24 mouse cellular contexts compared by ENCODE assay signal in the genomic region with DNA sequence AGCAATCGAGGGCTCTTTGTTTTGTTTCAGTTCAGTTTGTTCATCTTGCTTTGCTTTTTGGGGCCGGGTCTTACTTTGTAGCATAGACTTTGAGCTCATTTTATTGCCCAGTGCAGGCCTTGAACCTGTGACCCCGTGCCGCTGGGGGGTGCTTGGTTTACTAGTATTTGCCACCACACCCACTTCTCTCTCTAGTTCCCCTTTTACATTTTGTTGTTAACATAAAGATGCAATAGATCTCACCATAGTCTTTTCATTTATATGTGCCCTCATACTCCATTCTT. TPM values are rescaled to one million over a fixed set of nuclear protein-coding genes. Genes with fewer than 3 reads are reported as not detected.
DNase-seq lines count a peak whose midpoint lies in the region; ATAC-seq and TF ChIP-seq lines count a peak whose summit lies in the region.
"Had no signal": no experiment of that assay in that cellular context is flagged by ENCODE, and none has a peak within 500 bp of the region (broad histone marks: within the 10 kb centered on the region; RNA-seq: fewer than 3 reads in every experiment).

No protein-coding gene starts in this region.

- H3K9ac ChIP-seq in midbrain, embryonic 11.5 days (ENCODE audit: low read length), result no peak overlapping the region
- H3K9ac ChIP-seq in midbrain, postnatal 0 days (replicated peaks; ENCODE audit: low read length, poor library complexity, severe bottlenecking), result no peak overlapping the region
- H3K9ac ChIP-seq in heart, postnatal 0 days (replicated peaks; ENCODE audit: low read depth, low read length), result no peak overlapping the region
- H3K9ac ChIP-seq: embryonic facial prominence, embryonic 12.5 days; forebrain, embryonic 13.5 days; hindbrain, embryonic 12.5 days; liver, postnatal 0 days; neural tube, embryonic 15.5 days had no signal

- no peaks in the 10 kb centered on the region for H3K27me3 ChIP-seq in heart, embryonic 10.5 days (ENCODE audit: insufficient read depth, poor library complexity, severe bottlenecking)
- no peaks in the 10 kb centered on the region for H3K27me3 ChIP-seq in midbrain, embryonic 11.5 days (ENCODE audit: control insufficient read depth, insufficient read depth, low read length)
- no peaks in the 10 kb centered on the region for H3K27me3 ChIP-seq in midbrain, postnatal 0 days (ENCODE audit: insufficient read depth, low read length)
- H3K27me3 ChIP-seq in heart, postnatal 0 days (ENCODE audit: control insufficient read depth, insufficient read depth, low read length), result no peaks in the 10 kb centered on the region
- H3K27me3 ChIP-seq: embryonic facial prominence, embryonic 12.5 days; forebrain, embryonic 13.5 days; hindbrain, embryonic 12.5 days; neural tube, embryonic 15.5 days had no signal

- peaks cover 16% of the 10 kb centered on the region; the same call in 1 of the 2 replicates for H3K4me1 ChIP-seq in heart, embryonic 10.5 days
- H3K4me1 ChIP-seq in midbrain, embryonic 11.5 days (ENCODE audit: control insufficient read depth, insufficient read depth, low read length), result peaks cover 6% of the 10 kb centered on the region; the same call in 1 of the 2 replicates
- H3K4me1 ChIP-seq in midbrain, postnatal 0 days (ENCODE audit: insufficient read depth, low read length), result no peaks in the 10 kb centered on the region
- 0 out of 2 replicates have a peak, but pooled peaks cover 4% of the 10 kb centered on the region for H3K4me1 ChIP-seq in heart, postnatal 0 days (ENCODE audit: control insufficient read depth, insufficient read depth)

- ATAC-seq in midbrain, embryonic 11.5 days (ENCODE audit: low FRiP score), result no peak
- no peak for ATAC-seq in midbrain, postnatal 0 days (ENCODE audit: low FRiP score)
- ATAC-seq in heart, postnatal 0 days (ENCODE audit: insufficient read depth, low read depth), result no peak
- ATAC-seq: forebrain, embryonic 13.5 days; liver, postnatal 0 days; midbrain, embryonic 16.5 days had no signal

- H3K36me3 ChIP-seq in heart, embryonic 10.5 days, result no peaks in the 10 kb centered on the region
- H3K36me3 ChIP-seq in midbrain, embryonic 11.5 days (ENCODE audit: control insufficient read depth, insufficient read depth, low read length), result no peaks in the 10 kb centered on the region
- no peaks in the 10 kb centered on the region for H3K36me3 ChIP-seq in midbrain, postnatal 0 days (ENCODE audit: insufficient read depth, low read length)
- H3K36me3 ChIP-seq in heart, postnatal 0 days (replicated peaks; ENCODE audit: control insufficient read depth, insufficient read depth, low read length), result no peaks in the 10 kb centered on the region
- H3K36me3 ChIP-seq: embryonic facial prominence, embryonic 12.5 days; G1E; hindbrain, embryonic 12.5 days; neural tube, embryonic 15.5 days had no signal

- 68% methylated on average over 4 of the region's 4 CpGs for WGBS in heart, embryonic 10.5 days
- 78% methylated on average over 4 of the region's 4 CpGs for WGBS in midbrain, embryonic 11.5 days
- 85% methylated on average over 4 of the region's 4 CpGs for WGBS in midbrain, postnatal 0 days
- WGBS in heart, postnatal 0 days, result 56% methylated on average over 4 of the region's 4 CpGs

- no peak for TF ChIP-seq CTCF in midbrain, postnatal 0 days (IDR thresholded peaks at IDR 0.05)
- TF ChIP-seq CTCF in heart, postnatal 0 days (IDR thresholded peaks at IDR 0.05; ENCODE audit: low read depth), result no peak

- no peak for TF ChIP-seq EP300 in heart, postnatal 0 days (IDR thresholded peaks at IDR 0.05; ENCODE audit: low read depth)

- H3K9me3 ChIP-seq in heart, embryonic 10.5 days, result no peaks in the 10 kb centered on the region
- H3K9me3 ChIP-seq in midbrain, embryonic 11.5 days (ENCODE audit: control insufficient read depth, low read length), result no peaks in the 10 kb centered on the region
- H3K9me3 ChIP-seq in midbrain, postnatal 0 days (ENCODE audit: low read length), result no peaks in the 10 kb centered on the region
- no peaks in the 10 kb centered on the region for H3K9me3 ChIP-seq in heart, postnatal 0 days (replicated peaks; ENCODE audit: control insufficient read depth, low read length)
- H3K9me3 ChIP-seq: embryonic facial prominence, embryonic 12.5 days; forebrain, embryonic 13.5 days; G1E; hindbrain, embryonic 12.5 days; neural tube, embryonic 15.5 days had no signal

- DNase-seq in heart, embryonic 10.5 days (ENCODE audit: low spot score), result peak; percentile 70
- no peak for DNase-seq in heart, adult 18-20 months
- peak; percentile 76 for DNase-seq in midbrain, embryonic 11.5 days (ENCODE audit: low spot score, missing footprints)
- DNase-seq in midbrain, postnatal 0 days (ENCODE audit: low spot score), result no peak
- DNase-seq in heart, postnatal 0 days (ENCODE audit: low spot score), result no peak
- DNase-seq in embryo, embryonic 10.5 days (ENCODE audit: low spot score), result no peak
- DNase-seq in layer of hippocampus, adult 8-10 months (ENCODE audit: low spot score in 2 of 2), result no peak
- DNase-seq: adrenal gland, adult 2 months; cerebellum, adult 11-12 months; cerebellum, postnatal 14 days; kidney, adult 2 months; kidney, postnatal 14 days; layer of hippocampus, postnatal 36 days; liver, postnatal 0 days; right cerebral cortex, adult 18-20 months; thymus, postnatal 14 days had no signal

- H3K4me2 ChIP-seq in midbrain, embryonic 11.5 days, result no peak overlapping the region
- no peak overlapping the region for H3K4me2 ChIP-seq in midbrain, postnatal 0 days (ENCODE audit: low read depth, low read length, poor library complexity, severe bottlenecking)
- no peak overlapping the region for H3K4me2 ChIP-seq in heart, postnatal 0 days (ENCODE audit: low read depth, low read length)
- H3K4me2 ChIP-seq: embryonic facial prominence, embryonic 12.5 days; forebrain, embryonic 13.5 days; hindbrain, embryonic 12.5 days; neural tube, embryonic 15.5 days had no signal

- no peak overlapping the region for H3K4me3 ChIP-seq in heart, embryonic 10.5 days
- no peak overlapping the region for H3K4me3 ChIP-seq in midbrain, embryonic 11.5 days (ENCODE audit: low read depth, low read length)
- no peak overlapping the region for H3K4me3 ChIP-seq in midbrain, postnatal 0 days (ENCODE audit: low read depth, low read length)
- no peak overlapping the region for H3K4me3 ChIP-seq in heart, postnatal 0 days (ENCODE audit: low read depth, low read length)
- H3K4me3 ChIP-seq: embryonic facial prominence, embryonic 12.5 days; erythroblast, embryonic 14.5 days; forebrain, embryonic 13.5 days; hindbrain, embryonic 12.5 days; neural tube, embryonic 15.5 days had no signal

- peak overlapping the region; percentile 13; the same call in 1 of the 2 replicates for H3K27ac ChIP-seq in heart, embryonic 10.5 days
- no peak overlapping the region for H3K27ac ChIP-seq in midbrain, embryonic 11.5 days (ENCODE audit: low read depth, low read length)
- no peak overlapping the region for H3K27ac ChIP-seq in midbrain, postnatal 0 days (ENCODE audit: low read depth, low read length)
- peak overlapping the region; percentile 32; the same call in 1 of the 2 replicates for H3K27ac ChIP-seq in heart, postnatal 0 days (ENCODE audit: low read depth)
- H3K27ac ChIP-seq: forebrain, embryonic 13.5 days; hindbrain, embryonic 12.5 days; macrophage; neural tube, embryonic 15.5 days had no signal

RNA-seq across cellular contexts. Expression of a gene that starts 12.1 kb away (rescaled TPM):
- polyA plus RNA-seq in heart, embryonic 10.5 days (2016; fragmentation: Nextera tagmentation; extraction: Ambion mirVana), result 169 and 198 TPM in 2 replicates
- 100 to 1,000 TPM; 259 to 269 TPM for total RNA-seq in heart, adult 18-20 months (2021)
- polyA plus RNA-seq in midbrain, embryonic 11.5 days (2014; fragmentation: Nextera tagmentation; extraction: Ambion mirVana), result 159 and 168 TPM in 2 replicates
- 188 and 195 TPM in 2 replicates for total RNA-seq in midbrain, postnatal 0 days (2014; rRNA removed)
- 399 and 409 TPM in 2 replicates for polyA plus RNA-seq in midbrain, postnatal 0 days (2015; fragmentation: Nextera tagmentation; extraction: Ambion mirVana)
- 131 and 139 TPM in 2 replicates for total RNA-seq in heart, postnatal 0 days (2014; rRNA removed; ENCODE audit: low replicate concordance)
- 265 TPM in 2 replicates for polyA plus RNA-seq in heart, postnatal 0 days (2015; fragmentation: Nextera tagmentation; extraction: Ambion mirVana)
- 100 to 1,000 TPM; 428 to 516 (median 473) TPM for total RNA-seq in layer of hippocampus, adult 8-10 months (2022)

RNA-seq across cellular contexts. Expression of a gene that starts 24.1 kb away (rescaled TPM):
- polyA plus RNA-seq in heart, embryonic 10.5 days (2016; fragmentation: Nextera tagmentation; extraction: Ambion mirVana), result 27.7 and 32.6 TPM in 2 replicates
- 10 to 100 TPM; 28.8 to 40.5 TPM for total RNA-seq in heart, adult 18-20 months (2021)
- 39.0 and 42.5 TPM in 2 replicates for polyA plus RNA-seq in midbrain, embryonic 11.5 days (2014; fragmentation: Nextera tagmentation; extraction: Ambion mirVana)
- total RNA-seq in midbrain, postnatal 0 days (2014; rRNA removed), result 52.8 and 66.2 TPM in 2 replicates
- 17.7 and 23.8 TPM in 2 replicates for polyA plus RNA-seq in midbrain, postnatal 0 days (2015; fragmentation: Nextera tagmentation; extraction: Ambion mirVana)
- 43.0 and 46.1 TPM in 2 replicates for total RNA-seq in heart, postnatal 0 days (2014; rRNA removed; ENCODE audit: low replicate concordance)
- polyA plus RNA-seq in heart, postnatal 0 days (2015; fragmentation: Nextera tagmentation; extraction: Ambion mirVana), result 16.9 and 19.3 TPM in 2 replicates
- total RNA-seq in layer of hippocampus, adult 8-10 months (2022), result 10 to 100 TPM; 72.2 to 96.1 (median 73.9) TPM

Comparison
In these comparisons a context has a peak if more than half of its experiments do, and no peak if none do; other contexts are left out.
1. DNase-seq: peak in heart, embryonic 10.5 days (single experiment) and midbrain, embryonic 11.5 days (single experiment); none in heart, adult 18-20 months (0 of 2), midbrain, postnatal 0 days (single experiment), heart, postnatal 0 days (single experiment), embryo, embryonic 10.5 days (single experiment) and layer of hippocampus, adult 8-10 months (0 of 2).
2. H3K27ac ChIP-seq: peak in heart, embryonic 10.5 days (single experiment) and heart, postnatal 0 days (single experiment); none in midbrain, embryonic 11.5 days (single experiment) and midbrain, postnatal 0 days (single experiment).